Mouse (Mus musculus): ENCODE results near the gene Slc34a3. TPM values are rescaled to one million over a fixed set of nuclear protein-coding genes. Genes with fewer than 3 reads are reported as not detected.

The Slc34a3 gene
- total RNA-seq, 2 experiments from 2014 or later = not detected

- intact Hi-C loops (cut with DNase I) = no loop called here
- TF ChIP-seq CTCF (IDR thresholded peaks at IDR 0.05) = no peak
- no peak for DNase-seq (ENCODE audit: extremely low spot score in 1 of 2, low spot score in 2 of 2)
- Histone ChIP-seq H3K4me3 (no peak overlapping the region), H3K27ac (no peak overlapping the region)
Observed at GRCm38 (mm10) chr2:25231038-25231437, 3.1 kb downstream of the Slc34a3 start.

GRCm38 (mm10) chr2:25230581-25230980 lies 3.6 kb downstream of the Slc34a3 start:
- intact Hi-C loops (cut with DNase I) = no loop called here
- no peak for TF ChIP-seq CTCF (IDR thresholded peaks at IDR 0.05)
- Histone ChIP-seq H3K4me3 (no peak overlapping the region), H3K27ac (no peak overlapping the region)
- DNase-seq (ENCODE audit: extremely low spot score in 1 of 2, low spot score in 2 of 2) = no peak

- H3K4me3 ChIP-seq = no peak overlapping the region
- intact Hi-C loops (cut with DNase I) = loop anchor here (2.0 kb wide), 3 partner anchors 23 to 37 kb away; partner anchors contain the start of gene Tprn
- no peak for DNase-seq (ENCODE audit: extremely low spot score in 1 of 2, low spot score in 2 of 2)
- no peak for TF ChIP-seq CTCF (IDR thresholded peaks at IDR 0.05)
- no peak overlapping the region for H3K27ac ChIP-seq
Observed at GRCm38 (mm10) chr2:25229582-25229981, 4.6 kb downstream of the Slc34a3 start.

- no peak for TF ChIP-seq CTCF (IDR thresholded peaks at IDR 0.05)
- DNase-seq (ENCODE audit: extremely low spot score in 1 of 2, low spot score in 2 of 2) = no peak
- H3K27ac ChIP-seq = peak overlapping the region; percentile 82
- no peak overlapping the region; the same call in 1 of the 2 replicates for H3K4me3 ChIP-seq
- intact Hi-C loops (cut with DNase I) = loop anchor here (2.0 kb wide), 3 partner anchors 24 to 36 kb away; partner anchors contain the start of gene Tprn
Observed at GRCm38 (mm10) chr2:25228995-25229530, 5.1 kb downstream of the Slc34a3 start.

GRCm38 (mm10) chr2:25228431-25228889 lies 5.7 kb downstream of the Slc34a3 start:
- peak; percentile 73 for TF ChIP-seq CTCF (IDR thresholded peaks at IDR 0.05)
- peak; percentile 77 to 82 for DNase-seq (ENCODE audit: extremely low spot score in 1 of 2, low spot score in 2 of 2)
- peak overlapping the region; percentile 82 for H3K27ac ChIP-seq
- peak overlapping the region; percentile 32 for H3K4me3 ChIP-seq
- intact Hi-C loops (cut with DNase I) = loop anchor here (2.0 kb wide), 3 partner anchors 24 to 36 kb away; partner anchors contain the start of gene Tprn

- peak overlapping the region; percentile 73 for H3K27ac ChIP-seq
- intact Hi-C loops (cut with DNase I) = no loop called here
Observed at GRCm38 (mm10) chr2:25227406-25227805, 6.8 kb downstream of the Slc34a3 start.

GRCm38 (mm10) chr2:25226864-25227263 lies 7.3 kb downstream of the Slc34a3 start:
- intact Hi-C loops (cut with DNase I) = no loop called here
- H3K4me3 ChIP-seq = no peak overlapping the region

More at GRCm38 (mm10) chr2:25227406-25227805, 6.8 kb downstream of the Slc34a3 start:
- TF ChIP-seq CTCF (IDR thresholded peaks at IDR 0.05) = no peak
- no peak for DNase-seq (ENCODE audit: extremely low spot score in 1 of 2, low spot score in 2 of 2)
- no peak overlapping the region for H3K4me3 ChIP-seq

GRCm38 (mm10) chr2:25225811-25226379 lies 8.3 kb downstream of the Slc34a3 start:
- Histone ChIP-seq H3K4me3 (no peak overlapping the region), H3K27ac (peak overlapping the region; percentile 87)
- TF ChIP-seq CTCF (IDR thresholded peaks at IDR 0.05) = no peak
- DNase-seq (ENCODE audit: extremely low spot score in 1 of 2, low spot score in 2 of 2) = no peak
- intact Hi-C loops (cut with DNase I) = loop anchor here (2.0 kb wide), 1 partner anchor 15 kb away; the partner anchor contains the start of gene Nelfb

More at GRCm38 (mm10) chr2:25226864-25227263, 7.3 kb downstream of the Slc34a3 start:
- peak in 1 of 2 experiments; percentile 51 for DNase-seq (ENCODE audit: extremely low spot score in 1 of 2, low spot score in 2 of 2)
- TF ChIP-seq CTCF (IDR thresholded peaks at IDR 0.05) = no peak
- peak overlapping the region; percentile 73 for H3K27ac ChIP-seq

- TF ChIP-seq CTCF (IDR thresholded peaks at IDR 0.05) = no peak; the same call in none of the 2 replicates
- Histone ChIP-seq H3K27ac (peak overlapping the region; percentile 87), H3K4me3 (peak overlapping the region; percentile 54)
- DNase-seq (ENCODE audit: extremely low spot score in 1 of 2, low spot score in 2 of 2) = peak; percentile 96 to 98
- intact Hi-C loops (cut with DNase I) = loop anchor here (2.0 kb wide), 1 partner anchor 14 kb away; the partner anchor contains the start of gene Nelfb
Observed at GRCm38 (mm10) chr2:25224766-25225752, 9.1 kb downstream of the Slc34a3 start.

GRCm38 (mm10) chr2:25224492-25224765 lies 9.7 kb downstream of the Slc34a3 start, which contains the start of gene Tubb4b:
TSS of gene Tubb4b (minus strand) at chr2:25224702.
- Histone ChIP-seq H3K27ac (peak within 1 kb of the TSS; percentile 96), H3K4me3 (peak within 1 kb of the TSS; percentile 93)
- no peak for DNase-seq (ENCODE audit: extremely low spot score in 1 of 2, low spot score in 2 of 2)
- peak; percentile 13; the same call in 1 of the 2 replicates for TF ChIP-seq CTCF (IDR thresholded peaks at IDR 0.05)
- intact Hi-C loops (cut with DNase I) = loop anchor here (2.0 kb wide), 1 partner anchor 14 kb away; the partner anchor contains the start of gene Nelfb
